Mouse (Mus musculus): ENCODE measurements around the gene Tead4. TPM values are rescaled to one million over a fixed set of nuclear protein-coding genes. Genes with fewer than 3 reads are reported as not detected.
"Not testable (repeated sequence)": the region's sequence is repeated elsewhere in the genome, so short reads cannot be mapped to it uniquely, and the experiment has no call there.

The Tead4 gene
- polyA plus RNA-seq, 1 experiment from 2014 or later, result 3.2 TPM

DNA sequence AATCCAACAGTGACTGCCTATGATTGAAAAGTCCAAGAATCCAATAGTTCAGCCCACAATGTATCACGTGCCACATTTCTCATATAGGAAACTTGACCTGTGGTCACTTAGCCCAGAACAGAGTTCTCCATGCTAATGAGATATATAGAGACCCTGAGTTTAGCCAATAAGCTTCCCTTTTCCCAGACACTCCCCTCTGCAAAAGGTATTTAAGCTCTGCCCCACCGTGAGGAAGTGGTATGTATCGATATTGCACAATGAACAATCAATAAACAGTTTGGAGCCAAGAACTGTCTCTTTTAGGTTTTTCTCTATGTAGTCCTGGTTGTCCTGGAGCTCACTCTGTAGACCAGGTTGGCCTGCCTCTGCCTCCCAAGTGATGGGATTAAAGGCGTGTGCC is 4.2 kb upstream of the Tead4 start:
- Histone ChIP-seq H3K4me1 (peaks cover 18% of the 10 kb centered on the region), H3K27me3 (ENCODE audit: low read depth, poor library complexity, severe bottlenecking) (peaks cover 37% of the 10 kb centered on the region), H3K27ac (no peak overlapping the region), H3K4me3 (no peak overlapping the region), H3K9me3 (replicated peaks) (no peaks in the 10 kb centered on the region), H3K36me3 (no peaks in the 10 kb centered on the region)
- 84% methylated on average over 4 of the region's 4 CpGs for WGBS
- DNase-seq (ENCODE audit: low spot score), result no peak

- not testable (repeated sequence) for H3K27ac ChIP-seq; H3K9me3 ChIP-seq (replicated peaks); DNase-seq (ENCODE audit: low spot score); H3K36me3 ChIP-seq; H3K4me3 ChIP-seq
- peaks cover 59% of the 10 kb centered on the region for H3K27me3 ChIP-seq (ENCODE audit: low read depth, poor library complexity, severe bottlenecking)
- WGBS, result 74% methylated on average over 3 of the region's 3 CpGs
- peaks cover 32% of the 10 kb centered on the region for H3K4me1 ChIP-seq
These were observed 2.0 kb upstream of the Tead4 start for GRCm38 (mm10) chr6:128302640-128303039.

GRCm38 (mm10) chr6:128301891-128302290 is 1.3 kb upstream of the Tead4 start:
- no peak for DNase-seq (ENCODE audit: low spot score)
- peaks cover 39% of the 10 kb centered on the region for H3K4me1 ChIP-seq
- WGBS, result 80% methylated on average over 3 of the region's 3 CpGs
- H3K27ac ChIP-seq, result no peak overlapping the region
- H3K4me3 ChIP-seq, result no peak overlapping the region
- H3K9me3 ChIP-seq (replicated peaks), result no peaks in the 10 kb centered on the region
- H3K27me3 ChIP-seq (ENCODE audit: low read depth, poor library complexity, severe bottlenecking), result peaks cover 66% of the 10 kb centered on the region
- H3K36me3 ChIP-seq, result no peaks in the 10 kb centered on the region

DNA sequence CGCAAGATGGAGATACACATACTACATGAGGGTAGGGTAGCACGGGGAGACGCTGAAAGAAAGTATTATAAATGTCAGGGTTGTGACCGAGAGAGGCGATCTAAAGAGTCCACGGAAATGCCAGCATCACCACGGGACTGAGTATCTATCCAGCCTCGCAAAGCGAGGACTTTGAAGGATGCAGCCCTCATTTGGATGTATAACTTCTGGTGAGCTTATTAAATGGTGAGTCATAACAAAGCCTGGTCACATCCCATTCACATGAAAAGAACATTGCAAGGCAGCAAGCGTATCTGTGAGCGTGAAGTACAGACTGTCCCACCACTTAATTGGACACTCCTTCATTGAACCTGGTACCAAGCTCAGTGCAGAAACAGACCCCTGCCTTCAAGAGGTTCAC is 835 bp upstream of the Tead4 start:
- H3K36me3 ChIP-seq, result no peaks in the 10 kb centered on the region
- no peak overlapping the region for H3K27ac ChIP-seq
- WGBS, result 45% methylated on average over 11 of the region's 11 CpGs
- H3K4me1 ChIP-seq, result peaks cover 43% of the 10 kb centered on the region
- peaks cover 70% of the 10 kb centered on the region for H3K27me3 ChIP-seq (ENCODE audit: low read depth, poor library complexity, severe bottlenecking)
- H3K9me3 ChIP-seq (replicated peaks), result no peaks in the 10 kb centered on the region
- peak overlapping the region; percentile 76; the same call in 1 of the 2 replicates for H3K4me3 ChIP-seq
- DNase-seq (ENCODE audit: low spot score), result no peak

DNA sequence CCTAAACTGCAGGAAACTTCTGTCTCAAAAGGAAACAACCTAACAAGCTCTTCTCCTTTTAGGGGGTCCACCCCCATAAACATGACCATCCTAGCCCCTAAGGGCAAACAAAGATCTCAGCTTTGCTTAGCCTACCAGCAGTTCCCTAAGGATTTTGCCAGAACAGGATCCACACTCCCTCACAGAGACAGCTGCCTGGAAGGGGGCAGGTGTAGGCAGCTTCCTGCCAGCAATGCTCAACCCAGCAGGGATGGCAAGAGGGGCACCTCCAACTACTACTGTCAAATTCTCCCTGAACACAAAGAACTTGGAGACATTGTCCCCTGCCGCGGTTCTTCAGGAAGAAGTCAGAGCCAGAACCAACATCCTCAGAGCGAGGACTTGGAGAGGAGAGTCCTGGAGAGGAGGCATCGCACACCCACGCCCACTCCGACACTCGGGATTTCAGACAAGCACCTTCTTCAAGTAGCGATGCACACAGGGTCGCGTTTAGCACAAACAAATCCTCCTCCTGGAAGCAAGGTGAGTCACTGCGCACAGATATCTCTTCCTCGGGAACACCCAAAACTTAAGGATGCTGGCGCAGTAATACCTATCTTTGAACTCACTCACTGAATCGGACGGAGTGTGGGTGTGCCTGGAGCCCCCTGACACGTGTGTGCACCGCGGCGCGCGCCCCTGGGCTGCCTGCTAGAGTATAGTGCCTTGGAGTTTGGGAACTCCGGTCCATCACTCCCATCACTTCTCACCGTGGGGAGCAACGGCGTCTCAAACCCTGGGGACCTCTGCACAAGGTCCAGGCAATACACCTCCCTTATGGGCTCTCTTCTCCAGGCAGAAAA is 1.1 kb downstream of the Tead4 start:
- H3K36me3 ChIP-seq, result no peaks in the 10 kb centered on the region
- H3K9me3 ChIP-seq (replicated peaks), result no peaks in the 10 kb centered on the region
- under 1% methylated on average over 25 of the region's 25 CpGs for WGBS
- peak overlapping the region; percentile 79 for H3K27ac ChIP-seq
- peak overlapping the region; percentile 76 for H3K4me3 ChIP-seq
- H3K27me3 ChIP-seq (ENCODE audit: low read depth, poor library complexity, severe bottlenecking), result peaks cover 69% of the 10 kb centered on the region
- DNase-seq (ENCODE audit: low spot score), result peak; percentile 56
- peaks cover 45% of the 10 kb centered on the region for H3K4me1 ChIP-seq

DNA sequence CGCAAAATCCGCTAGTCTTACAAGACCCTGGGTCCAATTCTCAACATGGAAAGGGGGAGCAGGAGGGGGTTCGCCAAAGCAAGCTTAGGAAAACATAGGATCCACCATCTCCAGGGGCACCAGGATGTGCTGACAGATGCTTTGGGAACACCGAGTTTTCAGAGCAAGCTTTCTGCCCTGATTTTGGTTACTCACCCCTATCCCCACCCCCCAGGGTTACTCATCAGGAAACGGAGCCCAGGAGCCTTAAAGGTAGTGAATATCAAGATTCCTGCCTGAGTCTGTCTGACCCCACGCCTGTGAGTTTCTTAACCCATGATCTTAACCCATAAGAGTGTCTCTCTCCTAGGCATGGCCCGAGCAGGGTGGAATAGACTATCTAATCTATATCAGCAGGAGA is 2.4 kb downstream of the Tead4 start:
- Histone ChIP-seq H3K27me3 (ENCODE audit: low read depth, poor library complexity, severe bottlenecking) (peaks cover 66% of the 10 kb centered on the region), H3K27ac (no peak overlapping the region), H3K4me1 (peaks cover 45% of the 10 kb centered on the region), H3K9me3 (replicated peaks) (no peaks in the 10 kb centered on the region), H3K36me3 (no peaks in the 10 kb centered on the region), H3K4me3 (no peak overlapping the region)
- WGBS, result 47% methylated on average over 7 of the region's 7 CpGs
- no peak for DNase-seq (ENCODE audit: low spot score)

GRCm38 (mm10) chr6:128296750-128297393 is 3.8 kb downstream of the Tead4 start:
- H3K9me3 ChIP-seq (replicated peaks), result no peaks in the 10 kb centered on the region

DNA sequence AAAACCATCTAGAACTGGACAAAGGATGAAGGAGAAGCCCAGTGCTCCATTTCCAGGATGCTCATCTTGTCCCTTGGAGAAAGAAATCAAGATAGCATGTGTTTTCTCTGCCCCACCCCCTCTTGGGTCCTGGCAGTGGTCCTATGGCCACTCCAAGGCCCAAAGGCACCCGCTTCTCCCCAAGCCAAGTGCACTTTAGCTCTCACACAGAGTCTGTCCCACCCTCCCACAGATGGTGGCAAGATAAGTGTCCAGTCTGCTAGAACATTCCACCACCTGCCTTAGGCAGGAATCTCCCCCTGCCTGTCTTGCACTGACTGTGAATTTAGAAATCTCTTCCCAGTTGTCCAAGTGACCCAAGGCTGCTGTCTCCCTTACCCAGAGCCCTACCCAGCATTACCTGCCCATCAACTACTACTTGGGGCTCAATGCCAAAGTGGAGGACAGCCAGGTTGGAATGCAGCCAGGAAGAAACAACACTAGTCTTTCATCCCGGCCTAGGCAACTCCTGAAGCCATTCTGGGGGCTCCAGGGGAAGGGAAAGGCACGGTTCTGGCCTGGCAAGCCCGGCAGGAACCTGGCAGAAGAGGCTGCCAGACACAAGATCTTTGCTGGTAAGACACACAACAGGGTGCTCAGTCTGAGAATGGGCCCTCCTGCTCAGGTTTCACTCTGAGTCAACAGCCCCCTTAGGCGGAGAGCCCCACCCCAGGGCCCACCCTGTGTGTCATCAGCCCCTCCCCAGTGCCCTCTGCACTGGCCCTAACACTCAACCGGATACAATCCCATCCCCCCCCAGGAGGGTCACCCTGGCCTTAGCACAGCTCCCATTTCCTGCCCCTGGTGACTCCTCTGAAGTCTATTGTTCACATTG is 4.5 kb downstream of the Tead4 start:
- 37% methylated on average over 6 of the region's 6 CpGs for WGBS
- Histone ChIP-seq H3K27ac (peak overlapping the region; percentile 76), H3K36me3 (no peaks in the 10 kb centered on the region), H3K4me3 (no peak overlapping the region), H3K27me3 (ENCODE audit: low read depth, poor library complexity, severe bottlenecking) (peaks cover 51% of the 10 kb centered on the region), H3K9me3 (replicated peaks) (no peaks in the 10 kb centered on the region), H3K4me1 (peaks cover 45% of the 10 kb centered on the region)
- DNase-seq (ENCODE audit: low spot score), result no peak

More at GRCm38 (mm10) chr6:128296750-128297393, 3.8 kb downstream of the Tead4 start:
- H3K27me3 ChIP-seq (ENCODE audit: low read depth, poor library complexity, severe bottlenecking), result peaks cover 59% of the 10 kb centered on the region
- H3K4me1 ChIP-seq, result peaks cover 45% of the 10 kb centered on the region
- DNase-seq (ENCODE audit: low spot score), result peak; percentile 55
- WGBS, result 25% methylated on average over 11 of the region's 11 CpGs
- peak overlapping the region; percentile 76 for H3K27ac ChIP-seq
- no peaks in the 10 kb centered on the region for H3K36me3 ChIP-seq
- no peak overlapping the region for H3K4me3 ChIP-seq

- H3K9me3 ChIP-seq (replicated peaks), result no peaks in the 10 kb centered on the region
- no peak overlapping the region for H3K4me3 ChIP-seq
- H3K4me1 ChIP-seq, result peaks cover 13% of the 10 kb centered on the region
- H3K27ac ChIP-seq, result no peak overlapping the region
- WGBS, result 85% methylated on average over 5 of the region's 5 CpGs
- peaks cover 11% of the 10 kb centered on the region; the same call in 1 of the 2 replicates for H3K27me3 ChIP-seq (ENCODE audit: low read depth, poor library complexity, severe bottlenecking)
- no peak for DNase-seq (ENCODE audit: low spot score)
- H3K36me3 ChIP-seq, result no peaks in the 10 kb centered on the region
These were observed 9.3 kb downstream of the Tead4 start for GRCm38 (mm10) chr6:128291284-128291683.

GRCm38 (mm10) chr6:128288681-128289080 is 11.9 kb downstream of the Tead4 start:
- peaks cover 6% of the 10 kb centered on the region; the same call in 1 of the 2 replicates for H3K27me3 ChIP-seq (ENCODE audit: low read depth, poor library complexity, severe bottlenecking)
- DNase-seq (ENCODE audit: low spot score), result no peak
- H3K4me3 ChIP-seq, result no peak overlapping the region
- no peak overlapping the region for H3K27ac ChIP-seq
- WGBS, result 89% methylated on average over 6 of the region's 6 CpGs
- peaks cover 17% of the 10 kb centered on the region for H3K4me1 ChIP-seq
- H3K9me3 ChIP-seq (replicated peaks), result no peaks in the 10 kb centered on the region
- H3K36me3 ChIP-seq, result no peaks in the 10 kb centered on the region

DNA sequence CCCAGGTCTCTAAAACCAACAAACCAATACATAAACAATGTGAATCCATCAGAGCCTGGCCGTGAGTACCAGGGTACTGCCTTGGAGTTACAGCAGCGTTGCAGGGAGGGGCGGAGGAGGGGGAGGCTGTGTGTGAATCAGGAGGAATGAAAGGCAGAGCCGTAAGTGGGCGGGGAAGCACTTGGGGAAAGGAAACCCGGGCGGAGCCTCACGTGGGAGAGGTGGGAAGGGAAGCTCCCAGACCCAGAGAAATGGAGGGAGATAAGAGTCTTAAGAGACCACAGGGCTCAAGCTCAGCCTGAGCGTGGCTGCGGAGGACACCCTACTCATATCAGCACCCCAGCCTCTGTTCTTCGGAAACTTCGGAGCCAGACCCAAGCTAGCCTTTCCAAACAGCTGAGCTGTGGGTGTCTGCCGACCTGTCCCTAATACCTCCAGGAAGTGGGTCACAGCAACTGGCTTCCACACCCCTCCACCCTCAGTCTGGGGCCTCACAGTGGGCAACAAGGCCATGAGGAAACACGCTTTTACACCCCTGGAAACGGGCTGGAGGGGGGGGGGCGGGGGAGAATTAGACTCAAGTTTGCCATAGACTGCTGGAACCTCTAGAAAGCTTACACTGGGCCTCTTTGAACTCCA is 14.7 kb downstream of the Tead4 start:
- Histone ChIP-seq H3K4me1 (peaks cover 17% of the 10 kb centered on the region), H3K4me3 (peak overlapping the region; percentile 43), H3K27me3 (ENCODE audit: low read depth, poor library complexity, severe bottlenecking) (peaks cover 6% of the 10 kb centered on the region; the same call in 1 of the 2 replicates), H3K36me3 (no peaks in the 10 kb centered on the region), H3K9me3 (replicated peaks) (no peaks in the 10 kb centered on the region), H3K27ac (peak overlapping the region; percentile 64)
- DNase-seq (ENCODE audit: low spot score), result peak; percentile 73
- WGBS, result 8% methylated on average over 16 of the region's 16 CpGs

GRCm38 (mm10) chr6:128282126-128282525 is 18.5 kb downstream of the Tead4 start:
- Histone ChIP-seq H3K9me3 (replicated peaks) (no peaks in the 10 kb centered on the region), H3K4me3 (no peak overlapping the region), H3K4me1 (peaks cover 38% of the 10 kb centered on the region), H3K27ac (no peak overlapping the region), H3K36me3 (no peaks in the 10 kb centered on the region), H3K27me3 (ENCODE audit: low read depth, poor library complexity, severe bottlenecking) (no peaks in the 10 kb centered on the region)
- DNase-seq (ENCODE audit: low spot score), result no peak
- 63% methylated on average over 3 of the region's 3 CpGs for WGBS

All from limb, embryonic 10.5 days (tissue).